Comparison of ENCODE assay signal across 21 mouse cellular contexts in genomic region chr17:25807452-25807851, GRCm38 (mm10). TPM values are rescaled to one million over a fixed set of nuclear protein-coding genes. Genes with fewer than 3 reads are reported as not detected.
DNase-seq lines count a peak whose midpoint lies in the region; ATAC-seq and TF ChIP-seq lines count a peak whose summit lies in the region.
"Not testable (repeated sequence)": the region's sequence is repeated elsewhere in the genome, so short reads cannot be mapped to it uniquely, and the experiment has no call there.
"Had no signal": no experiment of that assay in that cellular context is flagged by ENCODE, and none has a peak within 500 bp of the region (broad histone marks: within the 10 kb centered on the region; RNA-seq: fewer than 3 reads in every experiment).

No protein-coding gene starts in this region.

- H3K4me3 ChIP-seq in E14TG2a.4 (replicated peaks; ENCODE audit: low read length); hindbrain, postnatal 0 days (ENCODE audit: low read length); layer of hippocampus, adult 2 months; liver, embryonic 14.5 days (ENCODE audit: insufficient read depth in 1 of 2, low read depth in 2 of 2, low read length in 2 of 2); midbrain, embryonic 12.5 days; stomach, postnatal 0 days (ENCODE audit: low read depth, low read length): not testable (repeated sequence)

- not testable (repeated sequence) for TF ChIP-seq POLR2A in brain, embryonic 14.5 days (IDR thresholded peaks at IDR 0.05; ENCODE audit: borderline replicate concordance, extremely low read depth, insufficient read depth, insufficient read length, poor library complexity, severe bottlenecking)

- H3K36me3 ChIP-seq in E14TG2a.4 (ENCODE audit: insufficient read depth, low read length); hindbrain, postnatal 0 days (ENCODE audit: insufficient read depth, low read length); liver, embryonic 14.5 days (replicated peaks; ENCODE audit: control insufficient read depth, insufficient read depth, low read depth); midbrain, embryonic 12.5 days; stomach, postnatal 0 days (ENCODE audit: control insufficient read depth, insufficient read depth, low read length): not testable (repeated sequence)

- peaks cover 71% of the 10 kb centered on the region for H3K27me3 ChIP-seq in E14TG2a.4 (ENCODE audit: insufficient read depth, low read length)
- not testable (repeated sequence) for H3K27me3 ChIP-seq in hindbrain, postnatal 0 days (ENCODE audit: insufficient read depth, low read length); midbrain, embryonic 12.5 days; stomach, postnatal 0 days (ENCODE audit: control insufficient read depth, insufficient read depth, low read length)
- H3K27me3 ChIP-seq in liver, embryonic 14.5 days (ENCODE audit: control insufficient read depth, insufficient read depth, low read length): peaks cover 40% of the 10 kb centered on the region

- H3K9ac ChIP-seq in hindbrain, postnatal 0 days (replicated peaks; ENCODE audit: low read length); liver, embryonic 14.5 days (replicated peaks); midbrain, embryonic 12.5 days (replicated peaks); stomach, postnatal 0 days (ENCODE audit: low read length): not testable (repeated sequence)

- 36% methylated on average over 2 of the region's 2 CpGs for WGBS in hindbrain, postnatal 0 days
- WGBS in liver, embryonic 14.5 days (ENCODE audit: insufficient replicate concordance): 29% methylated on average over 2 of the region's 2 CpGs
- 50% methylated on average over 2 of the region's 2 CpGs for WGBS in midbrain, embryonic 12.5 days
- 0% methylated on average over 1 of the region's 2 CpGs for WGBS in stomach, postnatal 0 days

- TF ChIP-seq EP300 in liver, embryonic 14.5 days (IDR thresholded peaks at IDR 0.05; ENCODE audit: low read depth); stomach, postnatal 0 days (optimal IDR thresholded peaks at IDR 0.05): not testable (repeated sequence)

- 0 out of 2 replicates have a peak, but pooled peaks have one; percentile 12 for TF ChIP-seq CTCF in E14TG2a.4 (conservative IDR thresholded peaks at IDR 0.05; ENCODE audit: low read length)
- peak; percentile 9; the same call in 1 of the 2 replicates for TF ChIP-seq CTCF in brain, embryonic 14.5 days (IDR thresholded peaks at IDR 0.05; ENCODE audit: borderline replicate concordance, extremely low read depth, insufficient read depth, insufficient read length)
- peak; percentile 42 for TF ChIP-seq CTCF in hindbrain, postnatal 0 days (IDR thresholded peaks at IDR 0.05; ENCODE audit: low read depth)
- peak; percentile 61 for TF ChIP-seq CTCF in layer of hippocampus, adult 2 months (conservative IDR thresholded peaks at IDR 0.05)
- TF ChIP-seq CTCF in liver, embryonic 14.5 days (IDR thresholded peaks at IDR 0.05; ENCODE audit: low read depth): peak; percentile 21; the same call in 1 of the 2 replicates
- peak; percentile 22; the same call in 1 of the 2 replicates for TF ChIP-seq CTCF in stomach, postnatal 0 days (IDR thresholded peaks at IDR 0.05; ENCODE audit: low read depth)

- not testable (repeated sequence) for ATAC-seq in hindbrain, postnatal 0 days; liver, embryonic 14.5 days (ENCODE audit: insufficient read depth); midbrain, embryonic 12.5 days (ENCODE audit: low FRiP score, low read depth); stomach, postnatal 0 days (ENCODE audit: low FRiP score, low TSS enrichment)

- H3K27ac ChIP-seq in hindbrain, postnatal 0 days; layer of hippocampus, adult 2 months; liver, embryonic 14.5 days; stomach, postnatal 0 days (replicated peaks): not testable (repeated sequence)
- H3K27ac ChIP-seq in midbrain, embryonic 12.5 days (replicated peaks): 0 out of 2 replicates have a peak overlapping the region, but pooled peaks have one; percentile 98

- H3K9me3 ChIP-seq in E14TG2a.4 (ENCODE audit: low read length); hindbrain, postnatal 0 days (ENCODE audit: low read length); liver, embryonic 14.5 days (ENCODE audit: control insufficient read depth, low read length); midbrain, embryonic 12.5 days; stomach, postnatal 0 days (ENCODE audit: control insufficient read depth, low read length): not testable (repeated sequence)

- not testable (repeated sequence) for DNase-seq in brain, embryonic 14.5 days (ENCODE audit: low read depth); hindbrain, postnatal 0 days (ENCODE audit: low spot score); layer of hippocampus, adult 2 months (ENCODE audit: low spot score in 2 of 2); liver, embryonic 14.5 days (ENCODE audit: low read depth in 3 of 3, low spot score in 3 of 3); stomach, postnatal 0 days (ENCODE audit: low spot score)
- peak; percentile 40 for DNase-seq in cerebellum, adult 9-11 months

- peaks cover 22% of the 10 kb centered on the region for H3K4me1 ChIP-seq in E14TG2a.4 (replicated peaks; ENCODE audit: low read depth, low read length)
- H3K4me1 ChIP-seq in hindbrain, postnatal 0 days (ENCODE audit: insufficient read depth, low read length): peaks cover 20% of the 10 kb centered on the region
- H3K4me1 ChIP-seq in liver, embryonic 14.5 days (replicated peaks; ENCODE audit: control insufficient read depth in 2 of 2, insufficient read depth in 2 of 2, low read length in 1 of 2); stomach, postnatal 0 days (replicated peaks; ENCODE audit: control insufficient read depth, insufficient read depth): not testable (repeated sequence)
- H3K4me1 ChIP-seq in midbrain, embryonic 12.5 days: peaks cover 42% of the 10 kb centered on the region

- not testable (repeated sequence) for H3K4me2 ChIP-seq in hindbrain, postnatal 0 days (ENCODE audit: low read depth, low read length); liver, embryonic 14.5 days (ENCODE audit: low read depth); midbrain, embryonic 12.5 days (replicated peaks); stomach, postnatal 0 days (replicated peaks; ENCODE audit: low read depth)

RNA-seq across cellular contexts. Expression of gene Fbxl16, which starts 1.4 kb away (rescaled TPM):
- 91.8 and 101 TPM in 2 replicates for polyA plus RNA-seq in brain, embryonic 14.5 days (2012; rRNA removed)
- total RNA-seq in hindbrain, postnatal 0 days (2014; rRNA removed): 143 and 146 TPM in 2 replicates
- 44.0 and 45.8 TPM in 2 replicates for polyA plus RNA-seq in hindbrain, postnatal 0 days (2015; fragmentation: Nextera tagmentation; extraction: Ambion mirVana)
- total RNA-seq in layer of hippocampus, adult 2 months (2021): 100 to 1,000 TPM; 680 to 699 TPM
- polyA plus RNA-seq in liver, embryonic 14.5 days (2012; rRNA removed): 0.04 and 0.22 TPM in 2 replicates
- not detected in 2 replicates for polyA plus RNA-seq in liver, embryonic 14.5 days (2014; fragmentation: Nextera tagmentation; extraction: Ambion mirVana)
- 24.8 and 29.4 TPM in 2 replicates for polyA plus RNA-seq in midbrain, embryonic 12.5 days (2016; fragmentation: Nextera tagmentation; extraction: Ambion mirVana)
- polyA plus RNA-seq in stomach, postnatal 0 days (2015; fragmentation: Nextera tagmentation; extraction: Ambion mirVana): 1.3 and 1.9 TPM in 2 replicates
- total RNA-seq: CH12.LX had no signal
- polyA plus RNA-seq: CD4-positive, CD25-positive, alpha-beta regulatory T cell, adult 4 months; erythroblast, embryonic 14.5 days had no signal

RNA-seq across cellular contexts. Expression of gene Metrn, which starts 10.5 kb away (rescaled TPM):
- polyA plus RNA-seq in brain, embryonic 14.5 days (2012; rRNA removed): 107 and 109 TPM in 2 replicates
- 500 and 557 TPM in 2 replicates for total RNA-seq in hindbrain, postnatal 0 days (2014; rRNA removed)
- polyA plus RNA-seq in hindbrain, postnatal 0 days (2015; fragmentation: Nextera tagmentation; extraction: Ambion mirVana): 102 and 116 TPM in 2 replicates
- 10 to 100 TPM; 76.9 to 80.3 TPM for total RNA-seq in layer of hippocampus, adult 2 months (2021)
- polyA plus RNA-seq in liver, embryonic 14.5 days (2012; rRNA removed): 20.3 and 27.3 TPM in 2 replicates
- polyA plus RNA-seq in liver, embryonic 14.5 days (2014; fragmentation: Nextera tagmentation; extraction: Ambion mirVana): 4.1 TPM in 2 replicates
- 59.1 and 68.8 TPM in 2 replicates for polyA plus RNA-seq in midbrain, embryonic 12.5 days (2016; fragmentation: Nextera tagmentation; extraction: Ambion mirVana)
- 18.7 and 19.0 TPM in 2 replicates for polyA plus RNA-seq in stomach, postnatal 0 days (2015; fragmentation: Nextera tagmentation; extraction: Ambion mirVana)

RNA-seq across cellular contexts. Expression of gene AC134908.4, which starts 12.0 kb away (rescaled TPM):
- 0.12 and 0.21 TPM in 2 replicates for polyA plus RNA-seq in brain, embryonic 14.5 days (2012; rRNA removed)
- 0.31 TPM in 1 of 2 replicates, not detected in the other for total RNA-seq in hindbrain, postnatal 0 days (2014; rRNA removed)
- polyA plus RNA-seq in hindbrain, postnatal 0 days (2015; fragmentation: Nextera tagmentation; extraction: Ambion mirVana): 2.0 and 3.9 TPM in 2 replicates
- 1 to 10 TPM; 1.4 to 1.9 TPM for total RNA-seq in layer of hippocampus, adult 2 months (2021)
- not detected in 2 replicates for polyA plus RNA-seq in liver, embryonic 14.5 days (2012; rRNA removed)
- polyA plus RNA-seq in liver, embryonic 14.5 days (2014; fragmentation: Nextera tagmentation; extraction: Ambion mirVana): not detected in 2 replicates
- polyA plus RNA-seq in midbrain, embryonic 12.5 days (2016; fragmentation: Nextera tagmentation; extraction: Ambion mirVana): not detected in 2 replicates
- polyA plus RNA-seq in stomach, postnatal 0 days (2015; fragmentation: Nextera tagmentation; extraction: Ambion mirVana): 0.65 TPM in 1 of 2 replicates, not detected in the other
- total RNA-seq: adrenal gland, adult 8-10 months; adrenal gland, postnatal 14 days; adrenal gland, postnatal 36 days; CH12.LX; common myeloid progenitor, adult 5-6 weeks; ES-E14 had no signal
- polyA plus RNA-seq: activated CD4-positive, CD25-positive, alpha-beta regulatory T cell, adult 4 months; CD4-positive, CD25-positive, alpha-beta regulatory T cell, adult 4 months; embryonic facial prominence, embryonic 11.5 days; embryonic facial prominence, embryonic 13.5 days; embryonic facial prominence, embryonic 15.5 days; erythroblast, embryonic 14.5 days; forebrain, embryonic 12.5 days had no signal

RNA-seq across cellular contexts. Expression of gene Fam173a, which starts 14.8 kb away (rescaled TPM):
- polyA plus RNA-seq in brain, embryonic 14.5 days (2012; rRNA removed): 93.9 and 145 TPM in 2 replicates
- 80.6 and 101 TPM in 2 replicates for total RNA-seq in hindbrain, postnatal 0 days (2014; rRNA removed)
- 117 and 121 TPM in 2 replicates for polyA plus RNA-seq in hindbrain, postnatal 0 days (2015; fragmentation: Nextera tagmentation; extraction: Ambion mirVana)
- total RNA-seq in layer of hippocampus, adult 2 months (2021): 10 to 100 TPM; 83.0 to 89.3 TPM
- 37.7 and 46.6 TPM in 2 replicates for polyA plus RNA-seq in liver, embryonic 14.5 days (2012; rRNA removed)
- polyA plus RNA-seq in liver, embryonic 14.5 days (2014; fragmentation: Nextera tagmentation; extraction: Ambion mirVana): 57.2 and 57.7 TPM in 2 replicates
- polyA plus RNA-seq in midbrain, embryonic 12.5 days (2016; fragmentation: Nextera tagmentation; extraction: Ambion mirVana): 81.8 and 86.1 TPM in 2 replicates
- 91.0 and 94.7 TPM in 2 replicates for polyA plus RNA-seq in stomach, postnatal 0 days (2015; fragmentation: Nextera tagmentation; extraction: Ambion mirVana)

RNA-seq across cellular contexts. Expression of gene Wdr24, which starts 16.0 kb away (rescaled TPM):
- 47.0 and 57.5 TPM in 2 replicates for polyA plus RNA-seq in brain, embryonic 14.5 days (2012; rRNA removed)
- 31.3 and 39.7 TPM in 2 replicates for total RNA-seq in hindbrain, postnatal 0 days (2014; rRNA removed)
- 21.0 and 22.6 TPM in 2 replicates for polyA plus RNA-seq in hindbrain, postnatal 0 days (2015; fragmentation: Nextera tagmentation; extraction: Ambion mirVana)
- total RNA-seq in layer of hippocampus, adult 2 months (2021): 10 to 100 TPM; 27.9 to 28.9 TPM
- polyA plus RNA-seq in liver, embryonic 14.5 days (2012; rRNA removed): 14.1 and 14.3 TPM in 2 replicates
- 9.2 and 11.4 TPM in 2 replicates for polyA plus RNA-seq in liver, embryonic 14.5 days (2014; fragmentation: Nextera tagmentation; extraction: Ambion mirVana)
- 28.3 and 28.5 TPM in 2 replicates for polyA plus RNA-seq in midbrain, embryonic 12.5 days (2016; fragmentation: Nextera tagmentation; extraction: Ambion mirVana)
- polyA plus RNA-seq in stomach, postnatal 0 days (2015; fragmentation: Nextera tagmentation; extraction: Ambion mirVana): 10.8 and 12.5 TPM in 2 replicates

Comparison
In these comparisons a context has a peak if more than half of its experiments do, and no peak if none do; other contexts are left out.
1. CTCF ChIP-seq: peak in every context shown above with its lines; median percentile 61 in layer of hippocampus, adult 2 months; 42 in hindbrain, postnatal 0 days; 22 in stomach, postnatal 0 days; 21 in liver, embryonic 14.5 days; 12 in E14TG2a.4; 9 in brain, embryonic 14.5 days.